Mouse (Mus musculus) E14TG2a.4 (cell line): ENCODE measurements at regions not wholly inside any gene's neighbourhood (a gene's known extent, or its start where the extent isn't known, plus 50 kb on each side); places are given as distances from the start of the nearest gene placed in this dataset.

Source experiments
- CTCF ChIP-seq: conservative IDR thresholded peaks from 2 replicates; pipeline ENCODE4 v1.5.1; 2014; ENCODE audit warnings: low read length
- NANOG ChIP-seq: IDR thresholded peaks from 2 replicates; pipeline ENCODE4 v1.6.1; 2014; ENCODE audit warnings: borderline replicate concordance, low read length, mixed read lengths
- POU5F1 ChIP-seq: IDR thresholded peaks from 2 replicates; pipeline ENCODE4 v1.6.1; 2014; ENCODE audit warnings: low read length, borderline replicate concordance

DNA sequence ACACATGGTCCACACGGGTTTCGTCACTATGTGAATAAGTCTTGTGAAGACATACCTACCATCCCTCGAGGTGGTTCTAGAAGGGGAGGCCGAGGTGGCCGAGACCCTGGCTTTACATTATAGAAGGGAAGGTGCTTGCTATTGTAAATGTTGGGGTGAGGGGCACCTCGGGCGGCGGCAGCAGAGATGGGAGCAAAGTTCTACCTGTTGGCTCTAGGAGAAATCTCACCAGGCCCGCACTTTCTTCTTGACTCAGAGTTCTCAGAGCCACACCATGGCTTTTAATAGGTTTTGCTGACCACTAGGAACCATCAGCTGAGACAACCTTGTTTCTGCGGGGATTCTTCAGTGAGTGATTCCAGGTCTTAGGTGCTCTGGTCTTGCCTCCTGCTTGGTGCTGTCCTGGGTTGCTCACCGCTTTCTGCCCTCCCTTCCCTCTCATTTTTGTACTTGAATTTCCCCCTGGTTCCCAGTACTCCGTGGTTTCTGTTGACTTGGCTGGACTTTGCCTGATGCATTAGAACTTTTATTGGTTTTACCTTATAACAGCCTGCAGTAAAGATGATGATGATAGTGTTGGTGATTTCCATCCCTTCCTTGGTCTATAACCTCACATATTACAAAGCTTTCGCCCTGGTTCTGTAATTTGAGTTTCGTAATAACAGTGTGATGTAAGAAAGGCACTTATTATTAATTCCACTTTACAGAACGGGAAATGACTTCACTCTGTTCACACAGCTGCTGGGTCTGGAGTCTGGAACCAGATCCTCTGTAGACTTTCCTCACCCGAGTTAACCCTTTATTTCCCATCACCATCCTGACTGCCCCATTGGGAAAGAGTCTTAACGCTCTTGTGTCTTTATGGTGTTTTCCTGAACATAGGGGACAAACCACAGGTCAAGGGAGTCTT lies 185.6 kb downstream of the 4933412E24Rik start:
- TF ChIP-seq CTCF (no peak), NANOG (no peak), POU5F1 (no peak)
